Mouse (Mus musculus): ENCODE data around the gene Plxnd1.

Plxnd1 gene

DNA sequence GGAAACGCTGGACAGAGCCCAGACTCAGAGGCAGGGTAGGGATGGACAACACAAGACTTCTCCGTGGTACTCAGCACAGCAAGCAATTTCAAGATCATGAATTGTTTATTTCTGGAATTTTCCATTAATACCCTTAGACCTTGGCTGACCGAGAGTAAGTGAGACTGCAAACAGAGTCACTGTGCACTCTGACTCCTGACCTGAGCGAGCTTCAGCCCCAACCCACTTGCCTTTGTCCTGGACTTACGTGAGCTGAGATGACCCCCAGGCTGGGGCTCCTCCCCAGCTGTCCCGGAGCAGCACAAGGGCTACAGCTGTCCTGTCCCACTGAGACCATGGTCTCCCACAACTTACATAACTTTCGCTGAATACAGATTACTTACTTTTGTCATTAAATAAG lies 11.9 kb downstream of the Plxnd1 start:
- DNase-seq (ENCODE audit: low read depth, low spot score): no peak

DNA sequence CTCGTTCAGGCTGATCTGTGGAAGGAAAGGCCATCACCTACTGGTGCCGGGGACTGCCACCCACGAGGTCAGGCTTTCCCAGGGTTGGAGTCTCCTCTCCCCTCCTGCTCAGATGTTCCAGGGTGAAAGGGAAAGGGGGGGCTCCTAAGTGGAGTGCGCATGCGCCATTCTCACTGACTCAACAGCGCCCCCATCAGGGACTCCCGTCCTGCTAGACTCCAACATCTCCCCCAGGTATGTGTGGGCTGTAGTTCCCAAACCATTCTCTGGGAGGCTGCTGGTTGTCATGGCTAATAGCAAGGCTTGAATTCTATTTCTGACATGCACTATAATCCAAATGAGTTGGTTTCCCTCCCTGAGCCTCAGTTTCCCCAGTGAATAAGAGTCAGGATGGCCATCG lies 16.2 kb downstream of the Plxnd1 start:
- DNase-seq (ENCODE audit: low read depth, low spot score): peak; percentile 31

DNA sequence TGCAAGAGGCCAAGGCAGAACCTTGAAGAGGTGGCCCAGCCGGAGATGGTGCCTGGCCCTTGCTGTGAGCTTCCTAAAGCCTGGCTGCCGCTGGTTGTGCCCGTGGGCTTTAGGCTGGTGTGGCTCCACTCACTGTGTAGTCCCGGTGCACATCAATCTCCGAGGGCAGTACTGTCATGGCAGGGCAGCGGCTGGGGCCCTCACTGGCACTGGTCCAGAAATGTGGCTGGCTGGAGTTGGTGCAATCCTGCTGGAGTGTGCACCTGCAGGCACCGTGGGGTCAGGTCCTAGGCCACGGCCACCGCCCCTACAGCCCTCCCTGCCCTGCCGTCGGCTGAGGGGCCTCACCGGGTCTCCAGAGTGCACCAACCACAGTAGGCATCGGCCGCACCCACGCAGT lies 17.0 kb downstream of the Plxnd1 start:
- no peak for DNase-seq (ENCODE audit: low read depth, low spot score)

DNA sequence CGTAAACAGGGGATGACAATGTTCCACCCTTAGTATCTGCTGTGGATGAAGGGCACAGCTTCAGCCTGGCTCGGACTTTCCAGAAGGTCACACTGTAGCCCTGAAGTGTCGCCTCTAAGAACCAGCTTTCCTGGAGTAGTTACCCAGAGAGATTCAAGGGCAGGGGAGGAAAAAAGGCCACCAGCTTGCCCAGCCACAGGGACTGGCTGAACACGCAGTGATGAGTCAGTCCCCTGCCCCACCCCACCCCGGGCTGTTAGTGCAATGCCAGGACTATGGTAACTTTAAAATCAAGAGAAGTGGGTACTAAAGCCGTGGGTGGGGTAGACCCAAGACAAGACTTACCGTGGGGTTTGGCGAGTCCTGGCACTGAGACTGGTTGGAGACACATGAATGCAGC lies 19.2 kb downstream of the Plxnd1 start:
- no peak for DNase-seq (ENCODE audit: low read depth, low spot score)

DNA sequence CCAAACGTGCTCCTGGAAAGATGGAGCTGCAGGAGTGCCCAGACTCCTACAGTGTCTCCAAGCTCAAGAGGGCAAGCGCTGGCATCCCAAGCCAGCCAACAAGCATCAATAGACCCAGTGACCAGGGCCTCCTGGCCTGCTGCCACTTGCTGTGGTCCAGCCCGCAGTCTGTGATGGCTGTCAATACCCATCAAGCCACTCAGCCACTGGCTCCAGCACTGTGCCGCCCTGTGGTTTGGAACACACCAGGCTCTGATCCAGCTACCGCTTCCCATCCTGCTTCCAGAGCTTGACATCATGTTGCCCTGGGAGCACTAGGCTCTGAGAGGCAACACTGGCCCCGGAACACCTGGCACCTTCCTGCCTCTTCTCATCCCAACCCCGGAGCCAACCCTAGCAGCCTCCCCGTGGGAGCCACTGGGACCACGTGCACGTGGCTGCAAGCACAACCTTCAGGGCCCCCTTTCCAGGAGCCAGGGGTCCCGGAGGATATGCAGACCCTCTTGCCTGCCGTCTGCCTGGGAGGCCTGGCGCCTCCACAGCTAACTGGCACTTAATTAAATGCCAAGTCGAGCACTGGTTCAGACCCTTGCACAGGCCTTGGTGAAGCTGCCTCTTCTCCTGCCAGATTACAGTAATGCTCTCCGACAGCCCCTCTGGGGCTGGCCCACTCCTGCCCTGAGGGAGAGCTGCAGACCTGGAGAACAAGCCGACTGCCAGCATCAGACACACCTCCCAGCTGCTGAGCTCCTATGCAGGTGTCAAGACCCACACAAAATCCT lies 20.7 kb downstream of the Plxnd1 start:
- no peak for DNase-seq (ENCODE audit: low read depth, low spot score)

DNA sequence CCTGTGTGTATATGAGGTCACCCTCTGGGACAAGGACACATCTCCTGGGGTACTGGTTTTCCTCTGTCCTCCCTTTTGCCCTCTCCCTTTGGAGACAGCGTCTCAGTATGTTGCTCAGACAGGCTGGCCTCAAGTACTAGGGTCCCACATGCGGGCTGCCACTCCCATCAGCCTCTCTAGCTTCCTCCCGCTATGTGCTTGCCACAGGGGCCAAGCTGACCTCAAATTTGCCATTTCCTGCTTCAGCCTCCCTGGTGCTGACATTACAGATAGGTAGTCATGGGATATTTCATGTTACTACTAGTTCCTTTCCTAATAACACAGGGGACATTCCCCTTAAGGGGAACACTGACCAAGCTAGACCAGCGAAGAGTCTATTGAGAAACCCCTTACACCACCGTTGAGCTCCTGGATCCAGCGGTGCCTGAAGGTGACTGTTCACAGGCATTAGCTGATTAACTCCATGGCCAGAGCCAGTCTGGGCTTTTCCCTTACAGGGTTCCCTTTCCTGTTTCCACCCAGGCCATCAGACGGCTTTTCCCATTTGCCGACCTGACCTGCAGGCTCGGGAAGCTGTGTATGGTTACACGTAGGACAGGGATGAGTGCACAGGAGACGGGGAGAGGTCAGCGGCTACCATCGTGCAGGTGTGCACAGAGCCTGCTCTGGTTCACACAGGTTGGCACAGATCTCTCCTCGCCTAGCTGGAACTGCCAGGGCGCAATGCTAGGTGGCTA lies 21.5 kb downstream of the Plxnd1 start:
- no peak for DNase-seq (ENCODE audit: low read depth, low spot score)

DNA sequence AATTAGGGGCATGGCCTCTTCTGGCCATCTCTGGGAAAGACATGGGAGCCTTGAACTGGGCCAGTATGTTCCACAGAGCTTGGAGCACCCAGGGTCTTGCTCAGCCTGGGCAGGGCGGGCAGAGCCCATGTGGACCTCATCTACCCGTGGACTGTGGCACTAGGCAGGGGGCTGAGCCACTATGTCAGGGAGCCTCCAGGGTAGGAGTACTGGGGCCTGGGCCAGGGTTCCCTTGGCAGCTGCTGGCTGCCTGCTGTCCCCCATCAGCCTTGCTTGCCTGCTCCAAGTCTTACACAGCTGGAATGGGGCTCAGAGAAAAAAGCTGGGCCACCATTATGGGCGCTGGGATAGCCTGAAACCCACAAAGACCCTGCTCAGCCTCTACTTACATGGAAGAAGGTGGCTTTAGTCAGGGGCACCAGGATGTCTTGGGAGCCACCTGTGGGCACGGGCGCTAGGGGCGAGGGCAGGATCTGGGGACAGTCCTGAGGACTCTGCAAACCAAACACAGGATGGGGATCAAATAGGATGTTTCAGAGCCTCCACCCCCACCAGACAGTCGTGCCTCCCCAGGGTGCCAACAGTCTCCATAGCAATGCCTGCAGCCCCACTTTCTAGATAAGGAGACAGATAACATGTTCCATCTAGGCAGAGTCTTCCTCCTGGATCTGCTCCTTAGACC lies 22.6 kb downstream of the Plxnd1 start:
- DNase-seq (ENCODE audit: low read depth, low spot score): no peak

DNA sequence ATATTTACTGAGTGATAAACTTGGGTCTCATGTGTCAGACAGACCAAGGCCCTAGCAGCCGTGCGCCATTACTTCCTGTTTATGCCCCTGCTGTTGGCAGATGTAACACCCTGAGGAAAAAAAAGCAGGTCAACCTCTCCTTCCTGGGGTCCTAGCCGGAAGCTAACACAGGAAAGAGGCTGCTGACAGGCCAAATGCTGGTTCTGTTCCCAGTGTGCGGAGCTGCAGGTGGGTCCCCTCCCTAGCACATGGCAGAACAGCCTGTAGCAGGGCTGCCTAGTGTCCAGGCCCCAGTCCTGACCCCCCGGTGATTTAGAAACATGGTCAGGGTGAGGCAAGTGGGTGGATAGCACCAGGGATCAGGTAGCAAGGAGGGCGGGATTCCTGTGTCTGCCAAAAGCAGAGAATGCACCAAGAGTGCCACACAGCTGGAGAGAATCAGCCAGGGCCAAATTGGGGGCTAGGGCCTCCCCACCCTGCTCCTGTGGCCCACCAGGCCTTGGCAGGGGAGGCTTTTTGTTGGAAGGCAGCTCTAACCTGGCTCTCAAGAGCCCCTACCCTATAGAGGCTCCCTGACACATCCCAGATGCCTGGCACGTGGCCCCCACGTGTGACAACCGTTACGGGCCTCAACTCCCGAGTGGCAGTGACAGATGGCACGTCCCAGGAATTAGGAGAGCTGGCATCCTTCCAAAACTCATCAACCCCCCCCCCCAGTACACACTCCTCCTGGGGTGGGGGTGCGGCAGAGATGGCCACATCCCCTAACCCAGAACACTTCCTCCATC lies 23.3 kb downstream of the Plxnd1 start:
- DNase-seq (ENCODE audit: low read depth, low spot score): no peak

DNA sequence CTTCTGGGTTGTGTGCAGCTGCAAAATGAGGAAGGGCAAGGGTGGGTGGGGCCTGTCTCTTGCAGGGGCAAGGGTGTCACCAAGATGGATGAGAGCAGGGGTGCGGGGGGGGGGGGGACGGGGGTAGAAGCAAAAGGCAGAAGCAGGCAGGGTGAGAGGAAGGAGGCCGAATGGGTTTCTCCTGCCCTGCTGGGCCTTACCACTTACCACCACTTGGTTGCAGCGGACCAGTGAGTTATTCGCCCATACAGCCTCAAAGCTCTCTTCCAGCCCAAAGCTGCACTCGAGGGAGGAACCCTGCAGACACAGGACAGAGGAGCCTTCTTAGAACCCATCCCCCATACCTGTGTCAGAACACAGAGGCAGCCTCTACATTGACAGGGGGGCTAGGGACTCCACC lies 24.9 kb downstream of the Plxnd1 start:
- no peak for DNase-seq (ENCODE audit: low read depth, low spot score)

DNA sequence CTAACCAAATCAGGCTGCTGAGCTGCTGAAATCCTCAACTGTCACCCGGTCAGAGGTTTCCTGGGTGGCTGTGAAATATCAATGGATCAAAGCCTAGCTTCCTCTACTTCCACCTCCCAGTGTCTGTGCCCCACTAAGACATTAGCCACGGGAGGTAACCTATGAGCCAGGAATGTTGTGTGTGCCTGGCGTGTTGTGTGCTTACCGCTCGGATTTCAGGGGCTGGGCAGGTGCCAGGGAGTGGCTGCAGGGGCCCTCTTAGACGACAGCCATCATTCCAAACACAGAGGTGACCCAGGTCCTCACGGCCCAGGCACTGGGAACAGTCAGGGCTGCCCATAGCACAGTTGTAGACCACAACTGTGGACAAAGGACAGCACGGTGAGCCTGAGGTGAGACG lies 25.7 kb downstream of the Plxnd1 start:
- DNase-seq (ENCODE audit: low read depth, low spot score): no peak

DNA sequence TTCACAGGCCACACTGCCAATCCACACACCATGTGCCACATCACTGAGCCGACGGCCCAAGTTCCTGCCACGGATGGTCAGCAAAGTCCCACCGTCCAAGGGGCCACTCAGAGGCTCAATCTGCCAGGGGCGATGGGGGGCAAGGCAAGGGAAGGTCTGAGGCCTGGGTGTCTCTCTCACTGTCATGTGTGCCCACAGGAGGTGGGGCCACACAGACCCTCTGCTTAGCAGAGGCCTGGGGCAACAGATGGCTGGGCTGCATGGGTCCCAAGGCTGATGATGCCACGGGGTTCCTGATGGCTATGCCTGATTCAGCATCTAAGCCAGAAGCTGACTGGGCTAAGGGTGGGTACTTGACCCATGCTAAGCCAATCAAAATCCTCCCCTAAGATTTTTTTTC lies 26.1 kb downstream of the Plxnd1 start:
- no peak for DNase-seq (ENCODE audit: low read depth, low spot score)

DNA sequence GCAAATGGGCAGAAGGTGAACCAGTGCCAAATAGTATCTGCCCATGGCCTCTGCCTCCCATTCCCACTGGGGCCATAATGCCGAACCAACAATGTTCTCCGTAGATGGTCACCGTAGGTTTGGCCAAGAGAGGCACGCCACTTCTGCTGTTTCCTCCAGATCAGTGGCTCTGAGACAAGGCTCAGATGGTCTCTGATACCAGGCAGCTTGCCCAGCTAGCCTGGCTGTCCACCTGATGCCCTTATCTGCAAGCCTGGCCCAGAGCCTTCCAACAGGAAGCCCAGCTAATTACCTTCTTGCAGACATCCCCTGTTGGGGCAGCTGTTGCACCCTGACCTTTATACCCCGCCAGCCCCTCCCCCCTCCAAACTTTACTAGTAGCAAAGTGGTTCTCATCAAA lies 26.7 kb downstream of the Plxnd1 start:
- no peak for DNase-seq (ENCODE audit: low read depth, low spot score)

DNA sequence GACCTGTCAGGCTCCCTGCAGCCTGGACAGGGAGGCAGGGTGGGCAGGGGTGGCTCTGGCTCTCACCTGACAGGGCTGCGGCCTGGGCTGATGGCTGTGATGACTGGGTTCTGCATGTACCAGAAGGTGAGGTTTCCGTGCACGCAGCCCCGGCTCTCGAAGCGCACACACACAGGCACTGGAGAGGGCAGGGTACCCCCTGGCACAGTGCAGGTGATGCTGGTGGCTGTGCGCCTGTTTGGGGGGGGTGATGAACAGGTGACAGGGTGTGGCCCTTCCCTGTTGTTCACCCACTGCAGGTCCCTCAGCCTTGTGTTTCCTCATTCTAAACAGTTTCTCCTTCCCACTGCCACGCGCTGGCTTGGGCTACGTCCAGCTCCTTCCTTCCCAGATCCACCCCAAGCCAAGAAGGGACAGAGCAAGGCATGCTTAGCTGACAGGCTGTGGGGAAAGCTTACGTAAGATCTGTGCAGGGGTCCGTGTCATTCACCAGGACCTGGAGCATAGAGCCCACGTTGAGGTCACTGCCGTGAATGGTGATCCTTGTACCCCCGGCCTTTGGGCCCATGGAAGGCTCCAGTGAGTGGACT lies 27.4 kb downstream of the Plxnd1 start:
- DNase-seq (ENCODE audit: low read depth, low spot score): no peak

DNA sequence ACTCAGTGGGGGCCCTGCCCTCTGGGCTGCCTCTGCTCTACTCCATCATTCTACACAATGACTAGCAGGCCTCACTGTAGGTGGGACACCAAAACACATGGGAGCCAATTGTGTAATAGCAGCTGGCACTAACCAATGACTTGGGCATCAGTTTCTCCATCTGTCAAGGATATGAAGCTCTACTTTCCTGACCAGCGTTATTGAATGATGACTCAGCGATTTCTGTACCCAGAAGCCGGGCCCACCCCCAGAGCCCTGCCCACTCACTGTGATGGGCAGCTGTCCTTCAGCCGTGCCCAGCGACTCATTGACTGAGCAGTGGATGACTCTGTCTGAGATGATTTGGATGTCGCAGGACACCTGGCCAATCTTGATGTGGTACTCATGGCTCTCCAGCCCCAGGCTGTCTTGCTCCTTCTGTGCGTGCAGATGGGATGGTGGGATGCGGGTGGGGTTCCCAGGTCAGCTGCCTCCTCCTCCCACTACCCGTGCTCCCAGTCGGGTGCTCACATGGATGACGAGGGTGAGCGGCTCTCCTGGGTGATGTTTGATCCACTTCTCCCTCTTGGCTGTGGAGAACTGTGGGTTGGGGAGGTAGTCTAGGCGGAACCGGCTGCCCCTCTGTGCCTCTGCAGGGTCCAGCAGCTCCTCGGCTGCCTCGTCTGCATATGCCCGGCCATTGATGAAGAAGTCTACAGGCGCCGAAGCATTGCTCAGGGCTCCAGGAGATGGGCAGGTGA lies 28.4 kb downstream of the Plxnd1 start:
- no peak for DNase-seq (ENCODE audit: low read depth, low spot score)

DNA sequence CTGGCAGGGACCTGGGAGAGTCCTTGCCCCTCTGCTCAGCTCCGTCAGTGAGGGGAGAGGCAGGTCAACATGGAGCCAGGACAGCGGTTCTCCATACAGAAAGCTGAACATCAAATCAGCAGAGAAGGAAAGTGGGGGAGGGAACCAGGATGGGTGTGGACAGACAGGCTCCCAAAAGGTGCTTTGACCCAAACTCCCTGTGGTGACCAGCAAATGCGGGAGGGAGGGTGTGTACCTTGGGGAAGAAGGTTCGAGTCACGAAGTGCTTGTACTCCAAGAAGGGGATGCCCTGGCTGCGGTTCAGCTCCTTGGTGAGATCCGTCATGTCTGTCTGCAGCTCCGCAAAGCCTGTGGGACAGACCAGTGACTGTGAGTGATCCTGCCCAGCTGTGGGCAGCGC lies 31.1 kb downstream of the Plxnd1 start:
- DNase-seq (ENCODE audit: low read depth, low spot score): no peak

DNA sequence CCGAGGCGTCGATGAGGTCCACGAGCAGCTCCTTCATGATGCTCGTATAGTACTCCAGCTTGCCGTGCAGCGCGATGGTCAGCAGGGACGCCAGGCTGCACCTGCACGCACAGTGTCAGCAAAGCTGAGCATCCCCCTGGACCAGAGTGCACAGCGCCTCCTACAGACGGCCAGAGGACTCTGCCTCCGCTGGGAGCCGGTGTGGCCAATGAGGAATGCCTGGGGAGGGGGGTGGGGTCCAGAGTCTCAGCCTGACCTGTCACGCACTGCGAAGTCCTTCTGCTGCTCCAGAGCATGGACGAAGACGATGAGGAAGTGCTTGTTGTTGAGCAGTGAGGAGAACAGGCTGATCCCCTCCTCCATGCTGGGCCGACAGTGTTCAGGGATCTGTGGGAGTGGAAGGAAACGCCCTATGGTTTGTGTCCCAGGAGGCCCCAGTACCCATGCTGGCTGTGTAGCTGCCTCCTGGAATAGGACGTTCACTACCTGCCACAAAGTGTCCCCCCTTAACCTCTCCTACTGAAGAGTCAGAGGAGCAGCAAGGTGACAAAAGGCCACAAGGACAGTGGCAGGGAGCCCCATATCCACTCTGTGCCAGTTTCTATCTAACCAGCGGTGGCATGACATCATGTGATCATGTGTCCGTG lies 32.2 kb downstream of the Plxnd1 start:
- DNase-seq (ENCODE audit: low read depth, low spot score): no peak

DNA sequence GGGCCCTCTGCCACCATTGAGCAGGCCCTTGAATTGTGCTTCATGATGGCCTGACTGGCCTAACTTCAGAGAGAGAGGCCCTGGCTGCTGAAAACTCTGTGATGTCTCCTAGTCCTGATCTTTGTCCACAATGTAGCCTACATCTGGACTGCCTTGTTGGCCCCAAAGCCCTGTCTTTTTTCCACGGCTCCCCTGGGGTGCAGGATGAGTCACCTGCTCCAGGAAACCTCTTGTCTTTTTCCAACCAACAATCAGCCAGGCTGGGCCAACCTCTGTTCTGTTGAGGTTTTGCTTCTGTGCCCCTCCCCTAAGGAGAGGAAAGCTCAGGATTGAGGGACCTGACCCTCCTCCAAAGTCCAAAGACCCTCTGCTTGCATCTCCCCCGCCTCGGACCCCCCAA lies 33.1 kb downstream of the Plxnd1 start:
- DNase-seq (ENCODE audit: low read depth, low spot score): no peak

DNA sequence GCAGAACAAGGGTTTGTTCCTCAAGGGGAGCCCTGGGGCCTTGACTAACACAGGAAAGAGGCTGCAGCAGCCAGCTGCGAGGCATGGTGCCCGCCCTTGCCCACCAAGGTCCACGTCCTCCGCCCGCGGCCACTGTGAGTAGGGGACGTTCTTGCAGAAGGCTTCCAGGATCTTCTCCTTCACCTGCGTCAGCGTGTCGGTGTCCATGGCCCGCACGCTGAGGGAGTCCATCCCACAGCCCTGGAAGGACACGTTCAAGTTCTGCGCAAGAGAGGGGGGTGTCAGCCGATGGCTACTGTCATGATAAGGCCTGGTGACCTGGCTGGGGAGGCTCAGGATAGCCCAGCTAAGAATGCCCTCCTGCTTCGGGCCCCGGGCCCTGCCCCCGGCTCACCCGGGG lies 34.5 kb downstream of the Plxnd1 start:
- no peak for DNase-seq (ENCODE audit: low read depth, low spot score)

DNA sequence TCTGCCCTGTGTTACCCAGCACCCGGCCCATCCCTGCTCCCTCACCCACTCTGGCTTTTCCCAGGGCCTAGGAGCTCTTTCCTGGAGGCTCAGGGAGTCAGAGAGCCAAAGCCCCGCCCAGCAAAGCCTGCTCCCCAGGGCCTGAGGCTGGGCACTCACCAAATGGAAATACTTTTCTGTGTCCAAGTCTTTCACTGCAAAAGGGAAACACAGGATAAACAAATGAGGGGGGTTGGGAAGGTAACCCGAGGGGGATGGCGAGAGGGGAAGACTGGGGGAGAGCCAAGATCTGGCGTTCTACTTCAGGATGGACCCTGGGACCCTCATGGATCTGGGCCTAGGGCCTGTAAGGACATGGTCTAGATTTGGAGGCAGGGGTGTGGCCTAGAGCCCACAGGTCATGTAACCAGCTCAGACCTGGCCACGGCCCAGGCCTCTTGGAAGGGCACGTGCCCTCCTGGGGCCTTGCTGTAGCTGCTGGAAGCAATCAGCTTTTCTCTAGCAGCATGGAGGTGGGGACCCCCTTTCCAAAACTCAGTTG lies 35.6 kb downstream of the Plxnd1 start:
- DNase-seq (ENCODE audit: low read depth, low spot score): no peak

DNA sequence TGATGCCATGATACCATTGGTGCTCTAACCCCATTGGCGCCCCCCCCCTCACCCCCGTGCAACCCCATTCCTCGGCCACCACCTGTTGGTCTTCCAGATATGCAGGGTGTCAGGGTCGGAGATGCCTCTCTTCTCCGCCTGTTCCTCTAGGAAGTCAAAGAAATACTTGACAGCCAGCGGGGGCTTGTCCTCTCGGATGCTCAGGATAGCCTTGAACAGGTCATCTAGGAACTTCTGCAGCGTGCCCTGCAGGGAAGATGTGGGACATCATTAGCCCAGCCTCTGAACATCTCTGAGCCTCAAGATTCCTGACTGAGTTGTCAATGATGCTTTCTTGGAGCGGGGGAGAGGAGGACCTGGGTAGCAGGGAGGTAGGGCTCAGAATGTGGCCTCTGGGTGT lies 36.4 kb downstream of the Plxnd1 start:
- no peak for DNase-seq (ENCODE audit: low read depth, low spot score)

Measured in CD4-positive, CD25-positive, alpha-beta regulatory T cell, adult 2 months (primary cell).